Mouse (Mus musculus): ENCODE measurements at regions not wholly inside any gene's neighbourhood (a gene's known extent, or its start where the extent isn't known, plus 50 kb on each side); places are given as distances from the start of the nearest gene placed in this dataset.

- DNase-seq: peak; percentile 52
Measured at GRCm38 (mm10) chr13:36807961-36808360, 73.0 kb upstream of the Nrn1 start.

DNA sequence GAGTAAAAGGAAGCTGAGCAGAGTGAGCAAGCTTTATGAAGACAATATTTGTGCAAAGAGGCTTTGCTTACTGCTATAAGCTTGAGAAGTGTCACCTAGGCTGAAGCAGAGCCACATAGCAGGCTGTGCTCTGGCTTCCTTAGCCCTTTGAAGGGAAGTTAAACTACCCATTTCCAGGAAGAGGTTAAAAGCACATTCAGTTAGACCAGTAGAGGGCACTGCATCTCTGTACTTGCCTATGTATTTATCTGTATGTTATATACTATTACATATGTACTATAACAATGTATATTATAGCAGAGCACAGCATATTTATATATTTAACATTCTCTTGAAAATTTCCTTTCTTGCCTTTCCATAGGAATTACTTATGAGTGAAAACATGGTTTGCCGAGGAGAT lies 54.4 kb upstream of the Nrn1 start:
- DNase-seq: peak; percentile 56

All from thymus, postnatal 25 days (tissue).